Mouse (Mus musculus) limb, embryonic 13.5 days (tissue): ENCODE data around the gene Apoc3. TPM values are rescaled to one million over a fixed set of nuclear protein-coding genes. Genes with fewer than 3 reads are reported as not detected.

ENCODE experiments used
- ATAC-seq: fragments of 200-750 bp; cut with Nextera tagmentation; 2 replicates; pipeline ENCODE4 v1.8.0; 2017; ENCODE audit warnings: low read depth, moderate number of reproducible peaks, moderate TSS enrichment; ENCODE audit not compliant: low FRiP score
- H3K27ac ChIP-seq: fragments of 300-500 bp; sonication (generic); 2 replicates; pipeline ENCODE4 v1.5.1; 2015; ENCODE audit warnings: inconsistent platforms, mild to moderate bottlenecking, moderate library complexity
- H3K27me3 ChIP-seq: fragments of 300-500 bp; sonication (generic); 2 replicates; pipeline ENCODE4 v1.6.1; 2015; ENCODE audit warnings: mild to moderate bottlenecking, inconsistent platforms
- H3K36me3 ChIP-seq: fragments of 300-500 bp; sonication (generic); 2 replicates; pipeline ENCODE4 v1.6.1; 2015; ENCODE audit warnings: inconsistent platforms, mild to moderate bottlenecking, moderate library complexity
- H3K4me1 ChIP-seq: fragments of 300-500 bp; sonication (generic); 2 replicates; pipeline ENCODE4 v1.6.1; 2015; ENCODE audit warnings: inconsistent platforms
- H3K4me2 ChIP-seq: fragments of 300-500 bp; sonication (generic); replicated peaks from 2 replicates; pipeline ENCODE4 v1.6.1; 2015; ENCODE audit warnings: inconsistent platforms, mild to moderate bottlenecking, moderate library complexity
- H3K4me3 ChIP-seq: fragments of 300-500 bp; sonication (generic); 2 replicates; pipeline ENCODE4 v1.5.1; 2015; ENCODE audit warnings: moderate library complexity, mild to moderate bottlenecking, inconsistent platforms
- H3K9ac ChIP-seq: fragments of 300-500 bp; sonication (generic); 2 replicates; pipeline ENCODE4 v1.6.1; 2015; ENCODE audit warnings: mild to moderate bottlenecking, inconsistent platforms
- H3K9me3 ChIP-seq: fragments of 300-500 bp; sonication (generic); 2 replicates; pipeline ENCODE4 v1.6.1; 2016; ENCODE audit warnings: inconsistent platforms
- WGBS: fragments of 180-500 bp; shearing (Covaris S2); methylation state at CpG from one replicate; pipeline ENCODE4 v1.1.7; 2015; 5-methylcytosine and 5-hydroxymethylcytosine counted together
- polyA plus RNA-seq: library from polyadenylated mRNA; unstranded; fragments of >200 nt; fragmentation: Nextera tagmentation; extraction: Ambion mirVana; gene quantifications from 2 replicates; pipeline ENCODE4 v1.2.1, GENCODE M21; 2015

Apoc3 gene
- polyA plus RNA-seq, 1 experiment from 2014 or later = not detected

DNA sequence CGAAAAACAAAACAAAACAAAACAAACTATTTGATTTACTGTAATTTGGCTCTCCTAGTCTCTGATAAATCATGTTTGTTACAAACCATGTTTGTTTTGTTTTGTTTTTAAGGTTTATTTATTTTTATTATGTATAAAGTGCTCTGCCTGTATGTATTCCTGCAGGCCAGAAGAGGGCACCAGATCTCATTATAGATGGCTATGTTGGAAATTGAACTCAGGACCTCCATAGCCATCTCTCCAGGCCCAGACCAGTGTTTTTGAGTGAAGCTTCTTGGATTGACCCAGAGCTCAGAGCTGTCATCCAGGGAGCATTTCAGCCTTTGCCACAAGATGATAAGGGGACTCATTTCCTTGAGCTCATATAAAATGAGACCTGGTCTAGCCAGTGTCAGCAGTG, 49.0 kb downstream of the Apoc3 start:
- no peak overlapping the region for H3K4me2 ChIP-seq
- 85% methylated on average over 1 of the region's 1 CpGs for WGBS
- ATAC-seq = no peak
- no peaks in the 10 kb centered on the region for H3K9me3 ChIP-seq
- H3K9ac ChIP-seq = no peak overlapping the region
- no peak overlapping the region for H3K27ac ChIP-seq
- H3K36me3 ChIP-seq = peaks cover 3% of the 10 kb centered on the region
- no peak overlapping the region for H3K4me3 ChIP-seq
- H3K4me1 ChIP-seq = peaks cover 11% of the 10 kb centered on the region
- H3K27me3 ChIP-seq = no peaks in the 10 kb centered on the region

DNA sequence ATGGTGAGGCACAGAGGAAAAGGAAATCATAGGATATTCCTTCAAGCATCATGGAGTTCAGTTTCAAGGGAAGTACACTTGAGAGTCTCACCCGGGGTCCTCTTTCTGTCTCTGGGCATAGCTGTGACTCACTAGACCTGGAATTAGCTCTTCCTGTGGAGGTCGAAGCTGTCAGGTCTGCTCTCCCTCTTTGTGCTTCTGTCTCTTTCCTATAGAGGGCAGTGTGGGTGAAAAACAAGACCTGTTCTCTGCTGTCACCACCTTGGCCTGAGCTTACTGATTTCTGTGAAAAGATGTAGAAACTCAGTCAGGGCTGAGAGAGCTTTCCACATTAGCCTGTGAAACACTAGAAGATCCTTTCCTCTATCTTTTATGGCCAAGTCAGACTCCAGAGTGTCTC, 50.2 kb downstream of the Apoc3 start:
- no peak overlapping the region for H3K9ac ChIP-seq
- H3K4me2 ChIP-seq = no peak overlapping the region
- no peak for ATAC-seq
- no peak overlapping the region; the same call in 1 of the 2 replicates for H3K27ac ChIP-seq
- no peak overlapping the region for H3K4me3 ChIP-seq
- H3K4me1 ChIP-seq = peaks cover 14% of the 10 kb centered on the region
- H3K36me3 ChIP-seq = peaks cover 3% of the 10 kb centered on the region
- H3K27me3 ChIP-seq = no peaks in the 10 kb centered on the region
- H3K9me3 ChIP-seq = no peaks in the 10 kb centered on the region
- 43% methylated on average over 2 of the region's 2 CpGs for WGBS

DNA sequence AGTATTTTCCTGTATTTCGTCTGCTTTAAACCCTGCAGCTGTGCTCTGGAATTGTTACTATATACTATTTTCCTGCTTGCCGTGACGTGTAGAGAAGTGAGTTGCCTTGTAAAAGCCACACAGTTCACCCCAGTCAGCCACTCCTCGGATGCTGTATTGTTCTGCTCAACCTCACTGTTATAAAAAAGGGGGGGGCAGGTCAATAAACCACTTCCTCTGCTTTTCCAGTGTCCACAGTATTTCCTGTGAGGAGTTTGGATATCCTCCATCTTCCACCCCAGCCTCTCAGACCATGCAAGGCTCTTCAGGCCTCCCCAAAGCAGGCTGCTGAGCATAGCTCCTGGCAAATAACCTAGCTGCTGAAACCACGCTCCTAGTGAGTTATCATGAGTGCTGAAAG, 50.9 kb downstream of the Apoc3 start:
- peak overlapping the region; percentile 25; the same call in 1 of the 2 replicates for H3K9ac ChIP-seq
- H3K4me1 ChIP-seq = peaks cover 14% of the 10 kb centered on the region
- H3K27me3 ChIP-seq = no peaks in the 10 kb centered on the region
- no peak overlapping the region for H3K4me2 ChIP-seq
- 49% methylated on average over 5 of the region's 5 CpGs for WGBS
- no peak for ATAC-seq
- peaks cover 3% of the 10 kb centered on the region for H3K36me3 ChIP-seq
- no peaks in the 10 kb centered on the region for H3K9me3 ChIP-seq
- H3K27ac ChIP-seq = 0 out of 2 replicates have a peak overlapping the region, but pooled peaks have one; percentile 17
- H3K4me3 ChIP-seq = no peak overlapping the region

Other genes starting within 250 kb of the Apoc3 start
- 201 and 218 TPM in 2 replicates for gene Pafah1b2, start 222.9 kb downstream of the Apoc3 start, polyA plus RNA-seq
- 8.2 and 9.4 TPM in 2 replicates for gene Sik3, start 222.8 kb downstream of the Apoc3 start, polyA plus RNA-seq
- gene Apoa1, start 7.1 kb downstream of the Apoc3 start, polyA plus RNA-seq = 2.8 and 9.9 TPM in 2 replicates
- gene Apoa4, start 5.1 kb upstream of the Apoc3 start, polyA plus RNA-seq = 0.38 and 1.9 TPM in 2 replicates
- gene Apoa5, start 33.0 kb upstream of the Apoc3 start, polyA plus RNA-seq = not detected in 2 replicates
- 56.1 and 58.4 TPM in 2 replicates for gene Zpr1, start 37.4 kb upstream of the Apoc3 start, polyA plus RNA-seq
- gene Bud13, start 47.4 kb upstream of the Apoc3 start, polyA plus RNA-seq = 30.1 and 30.2 TPM in 2 replicates
- gene 4931429L15Rik, start 84.3 kb upstream of the Apoc3 start, polyA plus RNA-seq = 0.09 TPM in 1 of 2 replicates, not detected in the other